Mouse (Mus musculus) E14TG2a.4 (cell line): ENCODE results near the gene Gadd45gip1.

Experiments used
- H3K27me3 ChIP-seq: 2 replicates; pipeline ENCODE4 v1.6.1; 2014; ENCODE audit warnings: low read length, control low read depth; ENCODE audit not compliant: insufficient read depth
- H3K36me3 ChIP-seq: 2 replicates; pipeline ENCODE4 v1.6.1; 2014; ENCODE audit warnings: low read length, control low read depth; ENCODE audit not compliant: insufficient read depth
- H3K4me1 ChIP-seq: replicated peaks from 2 replicates; pipeline ENCODE4 v1.6.1; 2014; ENCODE audit warnings: low read depth, low read length, control low read depth
- H3K4me3 ChIP-seq: replicated peaks from 2 replicates; pipeline ENCODE4 v1.5.1; 2014; ENCODE audit warnings: mild to moderate bottlenecking, low read length
- H3K9me3 ChIP-seq: 2 replicates; pipeline ENCODE4 v1.6.1; 2014; ENCODE audit warnings: low read length, control low read depth
- CTCF ChIP-seq: conservative IDR thresholded peaks from 2 replicates; pipeline ENCODE4 v1.5.1; 2014; ENCODE audit warnings: low read length
- NANOG ChIP-seq: IDR thresholded peaks from 2 replicates; pipeline ENCODE4 v1.6.1; 2014; ENCODE audit warnings: borderline replicate concordance, low read length, mixed read lengths
- POU5F1 ChIP-seq: IDR thresholded peaks from 2 replicates; pipeline ENCODE4 v1.6.1; 2014; ENCODE audit warnings: low read length, borderline replicate concordance

Gadd45gip1 gene

DNA sequence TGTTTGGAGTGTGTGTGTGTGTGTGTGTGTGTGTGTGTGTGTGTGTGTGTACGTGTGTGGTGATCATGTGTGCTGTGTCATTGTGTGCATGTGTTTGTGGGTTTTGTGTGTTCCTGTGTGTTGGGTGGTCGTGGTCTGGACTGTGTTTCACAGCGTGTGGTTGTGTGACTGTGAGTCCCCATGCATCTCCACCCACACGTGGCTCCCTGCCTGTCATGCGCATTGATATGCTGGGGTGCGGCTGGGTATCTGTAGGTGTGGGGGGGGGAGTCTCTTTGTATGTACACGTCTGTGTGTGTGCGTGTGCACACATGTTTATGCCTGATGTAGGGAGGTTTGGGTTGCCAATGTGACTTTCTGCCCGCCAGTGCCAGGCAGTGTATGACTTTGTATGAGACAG is 38.2 kb upstream of the Gadd45gip1 start:
- Histone ChIP-seq H3K4me3 (no peak overlapping the region), H3K4me1 (peaks cover 9% of the 10 kb centered on the region), H3K36me3 (no peaks in the 10 kb centered on the region), H3K27me3 (peaks cover 97% of the 10 kb centered on the region), H3K9me3 (no peaks in the 10 kb centered on the region)
- TF ChIP-seq NANOG: no peak
- no peak for TF ChIP-seq CTCF
- no peak for TF ChIP-seq POU5F1

DNA sequence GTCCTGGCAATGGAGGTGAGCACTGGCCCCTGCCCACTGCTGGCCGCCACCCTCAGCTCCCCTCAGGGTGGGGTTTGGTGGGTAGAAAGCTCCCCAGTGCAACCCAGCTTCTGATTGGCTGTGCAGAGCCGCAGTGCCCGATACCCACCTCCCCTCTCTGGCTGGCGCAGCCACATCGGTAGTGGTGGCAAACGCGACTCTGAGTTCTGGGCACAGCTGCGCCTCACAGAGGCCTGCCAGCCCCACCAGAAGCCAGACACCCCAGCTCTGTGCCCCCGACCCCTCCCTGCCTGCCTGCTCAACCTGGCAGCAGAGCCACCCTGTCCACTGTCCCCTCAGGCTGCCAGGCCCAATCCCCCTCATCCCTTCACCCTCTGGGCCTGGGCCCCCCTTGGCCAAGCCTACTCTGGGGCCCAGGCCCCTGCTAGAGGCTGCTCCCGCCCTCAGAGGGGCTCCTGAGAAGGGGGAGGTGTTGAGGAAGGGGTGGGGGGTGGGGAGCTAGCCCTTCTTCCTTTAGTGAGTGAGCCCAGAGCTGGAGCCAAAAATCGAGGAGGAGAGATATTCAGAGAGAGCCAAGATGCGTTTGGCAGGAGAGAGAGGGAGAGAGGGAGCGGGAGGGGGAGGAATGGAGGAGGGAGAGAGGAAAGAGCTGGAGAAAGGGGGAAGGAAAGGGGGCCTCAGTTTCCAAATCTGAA is 37.4 kb upstream of the Gadd45gip1 start:
- H3K27me3 ChIP-seq: peaks cover 97% of the 10 kb centered on the region
- no peak for TF ChIP-seq NANOG
- no peak for TF ChIP-seq POU5F1
- no peak for TF ChIP-seq CTCF

DNA sequence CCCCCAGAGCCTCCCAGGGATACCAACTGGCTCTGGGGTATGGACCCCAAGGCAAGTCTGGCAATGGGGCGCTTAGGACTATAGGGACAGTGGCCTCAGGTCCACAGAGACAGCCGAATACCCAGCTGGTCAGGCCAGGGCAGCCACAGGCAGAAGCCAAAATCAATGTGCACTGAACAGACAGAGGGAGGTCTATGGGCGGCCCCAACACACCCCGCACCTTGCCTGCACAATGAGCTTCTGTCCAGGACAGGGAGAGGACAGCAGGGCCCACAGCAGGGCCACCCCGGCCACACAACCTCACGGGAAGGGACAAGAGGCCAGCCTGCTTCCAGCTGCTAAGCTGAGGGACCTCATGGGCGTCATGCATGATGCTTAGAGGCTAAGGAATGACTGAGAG is 36.8 kb upstream of the Gadd45gip1 start:
- Histone ChIP-seq H3K4me1 (peaks cover 15% of the 10 kb centered on the region), H3K4me3 (no peak overlapping the region), H3K9me3 (no peaks in the 10 kb centered on the region), H3K36me3 (no peaks in the 10 kb centered on the region), H3K27me3 (peaks cover 96% of the 10 kb centered on the region)
- TF ChIP-seq CTCF (no peak), POU5F1 (no peak), NANOG (no peak)

More for the DNA sequence above, 37.4 kb upstream of the Gadd45gip1 start:
- no peaks in the 10 kb centered on the region for H3K9me3 ChIP-seq
- no peak overlapping the region for H3K4me3 ChIP-seq
- peaks cover 15% of the 10 kb centered on the region for H3K4me1 ChIP-seq
- H3K36me3 ChIP-seq: no peaks in the 10 kb centered on the region

DNA sequence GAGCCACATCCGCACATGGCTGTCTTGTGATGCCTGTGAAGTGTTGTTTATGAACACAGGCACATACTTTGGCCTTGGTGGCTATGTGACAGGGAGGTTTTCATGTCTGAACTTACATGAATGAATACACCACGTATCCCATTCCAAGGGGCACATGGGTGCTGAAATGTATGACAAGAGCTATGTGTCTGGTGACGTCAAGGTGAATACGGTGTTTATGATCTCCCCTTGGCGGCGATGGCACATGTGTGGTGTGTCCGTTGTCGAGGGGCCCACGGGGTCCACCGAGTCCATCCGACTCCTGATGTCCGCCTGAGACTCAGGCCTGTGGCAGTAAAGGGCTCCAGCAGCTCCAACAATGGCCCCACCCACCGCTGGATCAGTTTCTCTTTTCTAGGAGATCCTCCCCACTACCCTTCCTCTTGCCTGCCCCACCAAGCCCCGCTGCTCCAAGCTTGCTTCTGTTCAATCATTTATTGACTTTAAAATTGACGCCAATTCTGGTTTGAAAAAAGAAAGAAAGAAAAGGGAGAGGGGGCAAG is 34.0 kb upstream of the Gadd45gip1 start:
- H3K4me1 ChIP-seq: peaks cover 15% of the 10 kb centered on the region
- no peaks in the 10 kb centered on the region for H3K36me3 ChIP-seq
- TF ChIP-seq CTCF: no peak
- no peak overlapping the region for H3K4me3 ChIP-seq
- no peaks in the 10 kb centered on the region for H3K9me3 ChIP-seq
- H3K27me3 ChIP-seq: peaks cover 91% of the 10 kb centered on the region

DNA sequence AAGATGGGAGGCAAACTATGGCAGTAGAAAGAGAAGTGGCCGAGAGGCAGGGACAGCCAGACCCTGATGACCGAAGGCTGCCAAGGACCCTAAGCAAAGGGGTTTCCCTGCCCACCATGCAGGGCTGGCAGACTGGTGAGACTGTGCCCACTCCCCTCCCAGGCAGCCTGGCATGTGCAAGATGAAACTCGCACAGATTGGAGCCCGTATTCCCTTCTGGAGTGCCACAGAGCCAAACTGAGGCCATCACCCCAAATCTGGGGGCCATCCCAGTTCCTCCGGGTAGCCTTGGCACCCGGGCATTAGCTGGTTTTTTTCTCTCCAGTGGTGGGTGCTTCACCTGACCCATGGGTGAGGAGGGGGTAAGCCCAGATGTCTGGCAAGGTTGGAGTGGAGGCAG is 33.4 kb upstream of the Gadd45gip1 start:
- Histone ChIP-seq H3K27me3 (peaks cover 91% of the 10 kb centered on the region), H3K9me3 (no peaks in the 10 kb centered on the region), H3K4me3 (no peak overlapping the region), H3K36me3 (no peaks in the 10 kb centered on the region), H3K4me1 (peaks cover 15% of the 10 kb centered on the region)
- no peak for TF ChIP-seq NANOG
- TF ChIP-seq POU5F1: no peak
- no peak for TF ChIP-seq CTCF

GRCm38 (mm10) chr8:84798446-84799135 is 32.7 kb upstream of the Gadd45gip1 start:
- TF ChIP-seq CTCF (no peak), POU5F1 (no peak), NANOG (no peak)
- Histone ChIP-seq H3K4me3 (peak overlapping the region; percentile 69), H3K27me3 (peaks cover 91% of the 10 kb centered on the region), H3K4me1 (peaks cover 15% of the 10 kb centered on the region), H3K36me3 (no peaks in the 10 kb centered on the region), H3K9me3 (no peaks in the 10 kb centered on the region)

GRCm38 (mm10) chr8:84799136-84799931 is 32.0 kb upstream of the Gadd45gip1 start:
- peaks cover 7% of the 10 kb centered on the region for H3K4me1 ChIP-seq
- TF ChIP-seq NANOG (no peak), CTCF (no peak), POU5F1 (no peak)
- H3K4me3 ChIP-seq: peak overlapping the region; percentile 69
- no peaks in the 10 kb centered on the region for H3K36me3 ChIP-seq
- H3K9me3 ChIP-seq: no peaks in the 10 kb centered on the region
- peaks cover 89% of the 10 kb centered on the region for H3K27me3 ChIP-seq

- TF ChIP-seq CTCF (no peak), POU5F1 (no peak), NANOG (no peak)
- Histone ChIP-seq H3K9me3 (no peaks in the 10 kb centered on the region), H3K36me3 (no peaks in the 10 kb centered on the region), H3K4me3 (peak within 1 kb of the TSS; percentile 69), H3K4me1 (peaks cover 7% of the 10 kb centered on the region), H3K27me3 (peaks cover 89% of the 10 kb centered on the region)
These were observed 31.1 kb upstream of the Gadd45gip1 start, which contains the start of gene Nfix for GRCm38 (mm10) chr8:84799999-84800831. Gene Nfix (minus strand): TSS chr8:84800344.
